Mouse (Mus musculus): Measurements from ENCODE around the gene Lat2.

DNA sequence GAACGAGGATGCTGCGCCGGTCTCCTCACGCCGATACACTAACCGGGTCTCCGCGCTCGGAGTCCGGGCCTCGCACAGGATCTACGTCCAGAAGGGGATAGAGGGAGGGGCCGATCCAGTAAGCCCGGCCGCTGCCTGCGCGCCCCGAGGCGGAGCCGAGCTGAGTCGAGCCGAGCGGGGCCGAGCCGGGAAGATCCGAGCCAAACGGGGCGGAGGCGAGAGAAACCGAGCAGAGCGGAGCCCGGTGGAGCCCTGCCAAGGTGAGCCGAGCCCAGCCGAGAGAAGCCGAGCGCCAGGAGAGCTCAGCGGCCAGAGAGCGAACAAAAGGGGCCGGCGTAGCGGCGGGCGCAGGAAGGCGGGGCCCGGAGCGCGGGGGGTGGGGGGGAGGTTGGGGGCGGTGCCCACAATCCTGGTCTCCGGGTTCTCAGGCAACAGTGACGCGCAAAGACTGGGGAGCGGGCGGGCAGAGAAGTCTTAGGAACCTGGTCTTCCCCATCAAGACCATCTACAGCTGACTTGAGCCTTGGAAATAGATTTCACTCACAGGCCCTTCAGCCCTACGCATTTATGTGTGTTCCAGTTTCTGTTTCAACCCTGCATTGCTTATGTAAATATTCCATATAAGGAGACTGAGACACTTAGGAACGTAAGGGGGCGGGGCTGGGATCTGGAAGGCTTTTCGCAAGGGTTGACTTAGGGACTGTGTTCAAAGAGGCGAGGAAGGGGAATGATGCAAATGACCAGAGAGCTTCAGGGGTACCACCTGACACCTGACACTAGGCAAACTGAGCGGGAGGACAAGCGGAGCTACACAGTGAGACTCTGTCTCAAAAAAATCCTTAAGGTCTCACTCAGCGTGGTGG, 62.5 kb downstream of the Lat2 start, which contains the start of gene Clip2:
- TF ChIP-seq CTCF (IDR thresholded peaks at IDR 0.05; ENCODE audit: borderline replicate concordance, extremely low read depth, insufficient read depth, insufficient read length) (no peak), POLR2A (IDR thresholded peaks at IDR 0.05; ENCODE audit: borderline replicate concordance, extremely low read depth, insufficient read depth, insufficient read length, poor library complexity, severe bottlenecking) (peak; percentile 68)

Measured in brain, embryonic 14.5 days (tissue).